Mouse (Mus musculus): Measurements from ENCODE around the gene Pnpla2. TPM values are rescaled to one million over a fixed set of nuclear protein-coding genes. Genes with fewer than 3 reads are reported as not detected.

The Pnpla2 gene
- total and polyA plus RNA-seq, 2 experiments from 2014 or later, result 6.5 to 22.2 TPM

GRCm38 (mm10) chr7:141413331-141413730 lies 41.7 kb upstream of the Pnpla2 start:
- Histone ChIP-seq H3K27me3 (ENCODE audit: insufficient read depth, low read length) (no peaks in the 10 kb centered on the region), H3K9ac (replicated peaks; ENCODE audit: low read length, poor library complexity, severe bottlenecking) (peak overlapping the region; percentile 93), H3K4me2 (ENCODE audit: low read depth, low read length, poor library complexity, severe bottlenecking) (peak overlapping the region; percentile 85), H3K9me3 (ENCODE audit: low read length) (no peaks in the 10 kb centered on the region), H3K4me3 (ENCODE audit: low read depth, low read length) (peak overlapping the region; percentile 58), H3K27ac (ENCODE audit: low read depth, low read length) (peak overlapping the region; percentile 86), H3K36me3 (ENCODE audit: insufficient read depth, low read length) (peaks cover 15% of the 10 kb centered on the region; the same call in 1 of the 2 replicates), H3K4me1 (ENCODE audit: insufficient read depth, low read length) (no peaks in the 10 kb centered on the region)
- WGBS, result 4% methylated on average over 16 of the region's 16 CpGs
- DNase-seq (ENCODE audit: low spot score) (no peak), ATAC-seq (ENCODE audit: low FRiP score) (peak; percentile 18)
- no peak for TF ChIP-seq CTCF (IDR thresholded peaks at IDR 0.05)

GRCm38 (mm10) chr7:141413809-141414584 lies 41.0 kb upstream of the Pnpla2 start, which contains the start of gene Gatd1:
TSS of gene Gatd1 (minus strand) at chr7:141414136.
- TF ChIP-seq CTCF (IDR thresholded peaks at IDR 0.05), result peak; percentile 40

GRCm38 (mm10) chr7:141416144-141416841 lies 38.7 kb upstream of the Pnpla2 start:
- DNase-seq (ENCODE audit: low spot score), result no peak
- H3K4me3 ChIP-seq (ENCODE audit: low read depth, low read length), result no peak overlapping the region
- H3K36me3 ChIP-seq (ENCODE audit: insufficient read depth, low read length), result 0 out of 2 replicates have a peak, but pooled peaks cover under 1% of the 10 kb centered on the region
- H3K27ac ChIP-seq (ENCODE audit: low read depth, low read length), result no peak overlapping the region
- H3K4me2 ChIP-seq (ENCODE audit: low read depth, low read length, poor library complexity, severe bottlenecking), result no peak overlapping the region
- H3K9ac ChIP-seq (replicated peaks; ENCODE audit: low read length, poor library complexity, severe bottlenecking), result no peak overlapping the region
- no peaks in the 10 kb centered on the region for H3K4me1 ChIP-seq (ENCODE audit: insufficient read depth, low read length)
- TF ChIP-seq CTCF (IDR thresholded peaks at IDR 0.05), result no peak
- 77% methylated on average over 6 of the region's 6 CpGs for WGBS
- no peaks in the 10 kb centered on the region for H3K27me3 ChIP-seq (ENCODE audit: insufficient read depth, low read length)
- ATAC-seq (ENCODE audit: low FRiP score), result no peak
- no peaks in the 10 kb centered on the region for H3K9me3 ChIP-seq (ENCODE audit: low read length)

More at GRCm38 (mm10) chr7:141413809-141414584, 41.0 kb upstream of the Pnpla2 start, which contains the start of gene Gatd1:
- Histone ChIP-seq H3K27ac (ENCODE audit: low read depth, low read length) (peak within 1 kb of the TSS; percentile 86), H3K4me1 (ENCODE audit: insufficient read depth, low read length) (no peaks in the 10 kb centered on the region), H3K27me3 (ENCODE audit: insufficient read depth, low read length) (no peaks in the 10 kb centered on the region), H3K36me3 (ENCODE audit: insufficient read depth, low read length) (peaks cover 15% of the 10 kb centered on the region; the same call in 1 of the 2 replicates), H3K4me3 (ENCODE audit: low read depth, low read length) (peak within 1 kb of the TSS; percentile 58), H3K9ac (replicated peaks; ENCODE audit: low read length, poor library complexity, severe bottlenecking) (peak within 1 kb of the TSS; percentile 93), H3K4me2 (ENCODE audit: low read depth, low read length, poor library complexity, severe bottlenecking) (peak within 1 kb of the TSS; percentile 85), H3K9me3 (ENCODE audit: low read length) (no peaks in the 10 kb centered on the region)
- DNase-seq (ENCODE audit: low spot score) (peak; percentile 99), ATAC-seq (ENCODE audit: low FRiP score) (peak; percentile 93)
- 1% methylated on average over 43 of the region's 56 CpGs for WGBS

- Histone ChIP-seq H3K4me2 (ENCODE audit: low read depth, low read length, poor library complexity, severe bottlenecking) (no peak overlapping the region), H3K4me3 (ENCODE audit: low read depth, low read length) (no peak overlapping the region), H3K36me3 (ENCODE audit: insufficient read depth, low read length) (no peaks in the 10 kb centered on the region), H3K9me3 (ENCODE audit: low read length) (no peaks in the 10 kb centered on the region), H3K9ac (replicated peaks; ENCODE audit: low read length, poor library complexity, severe bottlenecking) (no peak overlapping the region), H3K4me1 (ENCODE audit: insufficient read depth, low read length) (no peaks in the 10 kb centered on the region), H3K27ac (ENCODE audit: low read depth, low read length) (no peak overlapping the region), H3K27me3 (ENCODE audit: insufficient read depth, low read length) (no peaks in the 10 kb centered on the region)
- WGBS, result 74% methylated on average over 8 of the region's 8 CpGs
- 0 out of 2 replicates have a peak, but pooled peaks have one; percentile 9 for TF ChIP-seq CTCF (IDR thresholded peaks at IDR 0.05)
- ATAC-seq (ENCODE audit: low FRiP score) (no peak), DNase-seq (ENCODE audit: low spot score) (no peak)
These were observed 37.0 kb upstream of the Pnpla2 start for GRCm38 (mm10) chr7:141417731-141418681.

- TF ChIP-seq CTCF (IDR thresholded peaks at IDR 0.05), result no peak
- WGBS, result 74% methylated on average over 7 of the region's 7 CpGs
- H3K9me3 ChIP-seq (ENCODE audit: low read length), result no peaks in the 10 kb centered on the region
- ATAC-seq (ENCODE audit: low FRiP score) (no peak), DNase-seq (ENCODE audit: low spot score) (no peak)
- H3K4me1 ChIP-seq (ENCODE audit: insufficient read depth, low read length), result no peaks in the 10 kb centered on the region
- H3K36me3 ChIP-seq (ENCODE audit: insufficient read depth, low read length), result no peaks in the 10 kb centered on the region
- no peak overlapping the region for H3K9ac ChIP-seq (replicated peaks; ENCODE audit: low read length, poor library complexity, severe bottlenecking)
- H3K4me2 ChIP-seq (ENCODE audit: low read depth, low read length, poor library complexity, severe bottlenecking), result no peak overlapping the region
- no peaks in the 10 kb centered on the region for H3K27me3 ChIP-seq (ENCODE audit: insufficient read depth, low read length)
- no peak overlapping the region for H3K27ac ChIP-seq (ENCODE audit: low read depth, low read length)
- no peak overlapping the region for H3K4me3 ChIP-seq (ENCODE audit: low read depth, low read length)
These were observed 36.0 kb upstream of the Pnpla2 start for GRCm38 (mm10) chr7:141418970-141419369.

Measured in midbrain, postnatal 0 days (tissue).